Mouse (Mus musculus) hindbrain, embryonic 13.5 days (tissue): Measurements from ENCODE around the gene Cxcl10. TPM values are rescaled to one million over a fixed set of nuclear protein-coding genes. Genes with fewer than 3 reads are reported as not detected.

Experiments used
- ATAC-seq: fragments of 200-750 bp; cut with Nextera tagmentation; 2 replicates; pipeline ENCODE4 v1.8.0; 2017; ENCODE audit warnings: moderate TSS enrichment; ENCODE audit not compliant: low FRiP score
- H3K27ac ChIP-seq: fragments of 300-500 bp; sonication (generic); 2 replicates; pipeline ENCODE4 v1.5.1; 2015; ENCODE audit warnings: inconsistent platforms, mild to moderate bottlenecking, moderate library complexity
- H3K27me3 ChIP-seq: fragments of 300-500 bp; sonication (generic); 2 replicates; pipeline ENCODE4 v1.6.1; 2015; ENCODE audit warnings: mild to moderate bottlenecking, inconsistent platforms
- H3K36me3 ChIP-seq: fragments of 300-500 bp; sonication (generic); 2 replicates; pipeline ENCODE4 v1.6.1; 2015; ENCODE audit warnings: mild to moderate bottlenecking, inconsistent platforms
- H3K4me1 ChIP-seq: fragments of 300-500 bp; sonication (generic); replicated peaks from 2 replicates; pipeline ENCODE4 v1.6.1; 2015; ENCODE audit warnings: inconsistent platforms
- H3K4me2 ChIP-seq: fragments of 300-500 bp; sonication (generic); 2 replicates; pipeline ENCODE4 v1.6.1; 2015; ENCODE audit warnings: inconsistent platforms, mild to moderate bottlenecking, moderate library complexity
- H3K4me3 ChIP-seq: fragments of 300-500 bp; sonication (generic); 2 replicates; pipeline ENCODE4 v1.5.1; 2015; ENCODE audit warnings: mild to moderate bottlenecking, inconsistent platforms
- H3K9ac ChIP-seq: fragments of 300-500 bp; sonication (generic); 2 replicates; pipeline ENCODE4 v1.6.1; 2015; ENCODE audit warnings: mild to moderate bottlenecking, inconsistent platforms
- H3K9me3 ChIP-seq: fragments of 300-500 bp; sonication (generic); 2 replicates; pipeline ENCODE4 v1.6.1; 2016; ENCODE audit warnings: inconsistent platforms
- WGBS: fragments of 180-500 bp; shearing (Covaris S2); methylation state at CpG from one replicate; pipeline ENCODE4 v1.1.7; 2015; 5-methylcytosine and 5-hydroxymethylcytosine counted together
- polyA plus RNA-seq: library from polyadenylated mRNA; unstranded; fragments of >200 nt; fragmentation: Nextera tagmentation; extraction: Ambion mirVana; gene quantifications from 2 replicates; pipeline ENCODE4 v1.2.1, GENCODE M21; 2015

Gene Cxcl10
- polyA plus RNA-seq: 0.21 and 0.30 TPM in 2 replicates

DNA sequence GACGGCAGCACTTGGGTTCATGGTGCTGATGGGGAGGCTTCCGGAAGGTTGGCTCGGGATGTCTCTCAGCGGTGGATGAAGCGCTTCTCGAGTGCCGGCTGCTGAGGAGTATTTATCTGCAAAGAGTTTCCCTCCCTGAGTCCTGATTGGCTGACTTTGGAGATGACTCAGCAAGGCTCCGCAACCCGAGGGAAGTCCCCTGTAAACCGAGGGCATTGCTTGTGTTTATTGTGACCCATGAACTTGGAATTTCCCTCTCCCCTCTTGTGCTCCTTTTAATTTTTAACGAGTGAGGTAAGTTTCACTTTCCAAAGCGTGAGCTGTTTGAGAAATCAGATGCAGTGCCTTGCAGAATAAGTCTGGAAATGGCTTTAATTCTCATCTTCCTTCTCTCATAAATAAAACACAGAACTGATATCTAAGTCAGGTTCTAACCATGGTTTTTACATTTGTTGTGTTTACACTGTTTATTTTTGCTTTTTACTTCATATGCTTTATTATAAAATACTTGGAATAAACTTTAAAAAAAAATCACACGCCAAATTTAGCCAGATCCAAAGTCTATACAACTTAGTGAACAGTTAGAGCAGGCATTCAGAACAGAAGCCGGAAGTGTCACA is at the start of gene Cxcl10:
TSS of gene Cxcl10 (minus strand) at position 96 of the 620 bp plus-strand sequence.
- no peaks in the 10 kb centered on the region for H3K9me3 ChIP-seq
- peaks cover 5% of the 10 kb centered on the region for H3K4me1 ChIP-seq
- 0 out of 2 replicates have a peak, but pooled peaks have one; percentile 49 for ATAC-seq
- peak within 1 kb of the TSS; percentile 35; the same call in 1 of the 2 replicates for H3K9ac ChIP-seq
- H3K4me2 ChIP-seq: peak within 1 kb of the TSS; percentile 45
- H3K27ac ChIP-seq: no peak within 1 kb of the TSS
- 21% methylated on average over 14 of the region's 14 CpGs for WGBS
- H3K27me3 ChIP-seq: peaks cover 12% of the 10 kb centered on the region
- H3K36me3 ChIP-seq: no peaks in the 10 kb centered on the region
- peak within 1 kb of the TSS; percentile 19 for H3K4me3 ChIP-seq

DNA sequence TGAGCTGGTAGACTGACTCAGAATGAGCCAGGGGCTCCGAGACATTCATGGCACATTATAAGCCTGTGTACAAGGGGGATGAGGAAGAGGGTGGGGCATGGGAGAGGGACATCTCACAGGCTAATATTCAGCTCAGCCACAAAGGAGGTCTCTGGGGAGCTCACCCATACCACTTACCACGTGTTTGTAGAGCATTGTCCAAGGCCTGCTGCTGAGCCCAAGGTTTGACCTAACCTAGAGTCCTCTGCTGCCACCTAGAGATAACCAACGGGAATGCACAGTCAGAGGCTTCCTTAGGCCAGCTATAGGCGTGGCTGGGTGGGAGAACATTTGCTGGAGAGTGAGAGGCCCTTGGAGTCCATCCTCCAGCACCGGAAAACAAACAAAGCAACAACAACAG is 49.5 kb upstream of the Cxcl10 start:
- peak; percentile 83 for ATAC-seq
- Histone ChIP-seq H3K4me3 (no peak overlapping the region), H3K4me1 (0 out of 2 replicates have a peak, but pooled peaks cover under 1% of the 10 kb centered on the region), H3K27me3 (peaks cover 10% of the 10 kb centered on the region), H3K9me3 (no peaks in the 10 kb centered on the region), H3K9ac (no peak overlapping the region), H3K36me3 (no peaks in the 10 kb centered on the region), H3K4me2 (no peak overlapping the region), H3K27ac (no peak overlapping the region)
- 23% methylated on average over 5 of the region's 5 CpGs for WGBS

DNA sequence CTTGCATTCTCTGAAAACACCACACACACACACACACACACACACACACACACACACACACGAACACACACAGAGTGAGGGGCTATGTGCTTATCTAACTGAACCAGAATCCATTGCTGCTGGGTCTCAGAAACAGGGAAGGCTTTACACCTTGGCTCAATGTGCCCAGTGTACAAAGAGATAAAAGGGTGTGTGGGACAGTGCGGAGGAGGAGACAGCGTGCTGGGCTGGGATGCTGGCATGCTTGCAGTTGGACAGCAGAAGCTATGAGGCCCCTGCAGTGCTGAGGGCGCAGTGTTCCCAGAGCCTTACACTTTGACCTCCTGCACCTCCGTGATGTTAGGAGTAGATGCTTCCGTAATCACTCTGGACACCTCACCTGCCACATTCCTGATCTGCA is 47.8 kb upstream of the Cxcl10 start:
- Histone ChIP-seq H3K4me3 (no peak overlapping the region), H3K36me3 (no peaks in the 10 kb centered on the region), H3K27me3 (peaks cover 27% of the 10 kb centered on the region), H3K27ac (no peak overlapping the region), H3K9ac (no peak overlapping the region), H3K9me3 (no peaks in the 10 kb centered on the region), H3K4me2 (no peak overlapping the region), H3K4me1 (0 out of 2 replicates have a peak, but pooled peaks cover 6% of the 10 kb centered on the region)
- ATAC-seq: no peak
- 92% methylated on average over 6 of the region's 6 CpGs for WGBS

DNA sequence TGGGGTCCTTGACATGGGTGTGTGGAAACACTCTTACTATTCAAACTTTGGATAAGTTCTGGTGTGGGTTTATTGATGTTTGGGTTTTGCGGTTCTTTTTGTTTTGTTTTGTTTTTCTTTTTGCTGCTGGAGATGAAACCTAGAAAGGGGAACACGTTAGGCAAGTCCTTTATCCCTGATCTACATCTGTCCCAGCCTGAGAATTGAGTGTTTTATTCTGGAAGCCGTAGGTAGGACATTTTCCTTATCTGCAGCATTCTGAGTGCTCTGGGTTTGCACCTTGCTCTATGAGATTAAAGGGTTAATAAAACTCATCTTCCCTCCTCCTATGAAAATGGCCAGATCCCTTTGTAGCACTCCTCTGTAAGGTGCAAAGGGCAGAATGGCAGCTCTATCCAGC is 47.1 kb upstream of the Cxcl10 start:
- Histone ChIP-seq H3K9ac (no peak overlapping the region), H3K27me3 (peaks cover 34% of the 10 kb centered on the region), H3K4me1 (0 out of 2 replicates have a peak, but pooled peaks cover 6% of the 10 kb centered on the region), H3K27ac (no peak overlapping the region), H3K4me2 (no peak overlapping the region), H3K4me3 (no peak overlapping the region), H3K9me3 (no peaks in the 10 kb centered on the region), H3K36me3 (no peaks in the 10 kb centered on the region)
- 86% methylated on average over 3 of the region's 3 CpGs for WGBS
- ATAC-seq: no peak

GRCm38 (mm10) chr5:92393863-92394262 is 45.2 kb upstream of the Cxcl10 start:
- no peak overlapping the region for H3K4me2 ChIP-seq
- H3K36me3 ChIP-seq: no peaks in the 10 kb centered on the region
- H3K27ac ChIP-seq: no peak overlapping the region
- WGBS: 67% methylated on average over 10 of the region's 10 CpGs
- no peaks in the 10 kb centered on the region for H3K9me3 ChIP-seq
- H3K4me3 ChIP-seq: no peak overlapping the region
- H3K4me1 ChIP-seq: 0 out of 2 replicates have a peak, but pooled peaks cover 6% of the 10 kb centered on the region
- no peak overlapping the region for H3K9ac ChIP-seq
- peaks cover 39% of the 10 kb centered on the region for H3K27me3 ChIP-seq
- ATAC-seq: no peak

DNA sequence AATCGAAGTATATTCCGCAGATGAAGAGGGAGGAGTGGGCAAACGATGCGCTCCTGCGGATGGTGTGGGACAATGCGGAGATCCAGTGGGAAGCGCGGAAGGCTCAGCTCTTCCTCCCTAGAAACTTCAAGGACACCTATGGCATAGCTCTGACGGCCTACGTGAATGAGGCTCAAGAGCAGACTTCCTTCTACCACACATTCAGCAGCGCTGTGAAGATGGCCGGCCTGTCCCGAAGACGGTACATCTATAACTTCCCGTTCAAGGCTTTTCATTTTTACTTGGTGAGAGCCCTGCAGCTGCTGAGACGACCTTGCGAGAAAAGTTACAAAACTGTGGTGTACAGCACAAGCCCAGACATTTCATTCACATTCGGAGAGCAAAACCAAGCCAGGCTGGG is 43.9 kb upstream of the Cxcl10 start:
- ATAC-seq: no peak

GRCm38 (mm10) chr5:92390615-92391014 is 41.9 kb upstream of the Cxcl10 start:
- no peaks in the 10 kb centered on the region for H3K36me3 ChIP-seq
- H3K27ac ChIP-seq: no peak overlapping the region
- no peak for ATAC-seq
- no peaks in the 10 kb centered on the region for H3K9me3 ChIP-seq
- no peak overlapping the region for H3K4me2 ChIP-seq
- 0 out of 2 replicates have a peak, but pooled peaks cover 6% of the 10 kb centered on the region for H3K4me1 ChIP-seq
- H3K4me3 ChIP-seq: no peak overlapping the region
- peaks cover 39% of the 10 kb centered on the region for H3K27me3 ChIP-seq
- 84% methylated on average over 8 of the region's 8 CpGs for WGBS
- H3K9ac ChIP-seq: no peak overlapping the region

More for the DNA sequence above, 43.9 kb upstream of the Cxcl10 start:
- Histone ChIP-seq H3K9me3 (no peaks in the 10 kb centered on the region), H3K9ac (0 out of 2 replicates have a peak overlapping the region, but pooled peaks have one; percentile 19), H3K4me2 (peak overlapping the region; percentile 42), H3K27me3 (peaks cover 39% of the 10 kb centered on the region), H3K4me3 (peak overlapping the region; percentile 19), H3K4me1 (0 out of 2 replicates have a peak, but pooled peaks cover 6% of the 10 kb centered on the region), H3K36me3 (no peaks in the 10 kb centered on the region), H3K27ac (no peak overlapping the region)
- WGBS: 48% methylated on average over 18 of the region's 18 CpGs

DNA sequence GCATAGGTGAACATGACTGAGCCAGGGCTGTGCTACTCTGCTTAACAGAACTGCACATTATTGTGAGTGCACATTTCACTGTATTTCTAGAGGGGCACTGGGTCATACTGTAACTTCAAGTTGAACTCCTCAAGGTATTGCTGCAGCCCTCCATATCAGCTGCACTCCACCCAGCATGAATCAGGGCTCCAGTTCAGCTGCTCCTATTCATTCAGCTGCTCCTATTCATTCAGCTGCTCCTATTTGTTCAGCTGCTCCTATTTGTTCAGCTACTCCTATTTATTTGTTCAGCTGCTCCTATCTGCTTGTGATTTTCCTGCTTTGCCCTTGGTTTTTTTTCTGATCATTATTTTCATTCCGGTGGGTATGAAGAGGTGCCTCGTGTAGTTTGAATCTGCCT is 41.3 kb upstream of the Cxcl10 start:
- Histone ChIP-seq H3K9me3 (no peaks in the 10 kb centered on the region), H3K4me2 (no peak overlapping the region), H3K27ac (no peak overlapping the region), H3K9ac (no peak overlapping the region), H3K36me3 (no peaks in the 10 kb centered on the region), H3K27me3 (peaks cover 39% of the 10 kb centered on the region), H3K4me1 (0 out of 2 replicates have a peak, but pooled peaks cover 6% of the 10 kb centered on the region), H3K4me3 (no peak overlapping the region)
- no peak for ATAC-seq
- WGBS: 60% methylated on average over 2 of the region's 2 CpGs

DNA sequence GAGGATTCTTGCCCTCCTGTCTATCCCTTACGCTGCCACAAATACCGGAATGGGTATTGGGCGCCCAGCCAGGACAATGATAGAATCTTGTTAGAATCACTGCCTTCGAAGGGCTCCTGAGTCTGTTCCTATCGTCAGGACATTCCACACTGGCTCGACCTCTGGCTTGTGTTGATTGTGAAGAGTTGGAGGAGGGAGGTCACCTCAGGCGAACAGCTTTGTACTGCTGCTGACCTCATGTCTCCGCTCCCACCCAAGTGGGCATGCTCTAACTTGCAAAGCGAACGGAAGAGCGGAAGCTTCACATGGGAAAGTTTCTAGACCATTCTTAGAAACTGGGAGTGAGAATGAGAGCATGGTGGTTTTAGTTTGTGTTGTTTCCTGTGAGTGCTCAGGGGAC is 38.7 kb upstream of the Cxcl10 start:
- peaks cover 22% of the 10 kb centered on the region for H3K27me3 ChIP-seq
- no peaks in the 10 kb centered on the region for H3K9me3 ChIP-seq
- 69% methylated on average over 11 of the region's 11 CpGs for WGBS
- no peak overlapping the region for H3K4me3 ChIP-seq
- H3K27ac ChIP-seq: no peak overlapping the region
- no peak overlapping the region for H3K9ac ChIP-seq
- H3K4me2 ChIP-seq: no peak overlapping the region
- H3K36me3 ChIP-seq: no peaks in the 10 kb centered on the region
- H3K4me1 ChIP-seq: peaks cover 8% of the 10 kb centered on the region; the same call in 1 of the 2 replicates
- ATAC-seq: no peak

DNA sequence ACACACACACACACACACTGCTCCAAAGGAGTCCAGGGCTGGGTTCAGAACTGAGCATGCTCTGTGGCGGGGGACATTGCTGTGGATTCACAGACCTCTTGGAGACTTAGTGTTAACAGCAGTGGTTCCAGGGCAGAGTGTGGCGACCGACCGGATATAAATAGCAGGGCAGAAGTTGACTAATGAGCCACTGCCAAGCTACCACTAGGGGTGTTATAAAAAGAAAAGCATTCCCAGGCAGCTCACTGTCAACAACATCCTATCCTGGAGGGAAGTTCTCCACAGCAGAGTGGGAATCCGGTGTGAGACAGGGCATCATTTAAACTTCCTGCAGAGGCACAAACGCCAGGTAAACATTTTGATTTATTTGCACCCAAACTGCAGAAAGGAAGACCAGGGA is 38.0 kb upstream of the Cxcl10 start:
- Histone ChIP-seq H3K9ac (no peak overlapping the region), H3K4me3 (no peak overlapping the region), H3K27ac (no peak overlapping the region), H3K36me3 (no peaks in the 10 kb centered on the region), H3K4me2 (no peak overlapping the region), H3K4me1 (peaks cover 7% of the 10 kb centered on the region; the same call in 1 of the 2 replicates), H3K27me3 (peaks cover 14% of the 10 kb centered on the region), H3K9me3 (no peaks in the 10 kb centered on the region)
- 48% methylated on average over 6 of the region's 6 CpGs for WGBS
- ATAC-seq: no peak

DNA sequence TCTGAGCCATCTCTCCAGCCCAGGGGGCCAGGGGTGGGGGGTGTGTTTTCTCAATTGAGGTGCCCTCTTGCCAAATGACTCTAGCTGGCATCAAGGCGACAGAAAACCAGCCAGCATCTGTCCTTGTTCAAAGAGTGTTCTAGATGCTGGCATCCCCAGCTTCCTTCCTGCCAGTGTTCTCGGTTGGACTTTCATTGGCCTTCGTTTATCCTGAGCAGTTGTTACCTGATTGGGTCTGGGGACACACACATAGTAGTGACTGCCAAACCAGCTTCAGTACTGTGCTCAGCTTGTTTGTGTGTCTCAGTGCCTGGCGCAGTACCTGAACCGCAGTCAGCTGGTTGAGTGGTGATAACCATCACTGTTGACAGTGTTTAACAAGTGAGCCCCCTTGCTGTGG is 37.4 kb upstream of the Cxcl10 start:
- H3K36me3 ChIP-seq: no peaks in the 10 kb centered on the region
- H3K9ac ChIP-seq: no peak overlapping the region
- WGBS: 93% methylated on average over 5 of the region's 5 CpGs
- peaks cover 7% of the 10 kb centered on the region; the same call in 1 of the 2 replicates for H3K4me1 ChIP-seq
- H3K9me3 ChIP-seq: no peaks in the 10 kb centered on the region
- peaks cover 8% of the 10 kb centered on the region; the same call in 1 of the 2 replicates for H3K27me3 ChIP-seq
- ATAC-seq: no peak
- no peak overlapping the region for H3K4me3 ChIP-seq
- no peak overlapping the region for H3K4me2 ChIP-seq
- H3K27ac ChIP-seq: no peak overlapping the region

DNA sequence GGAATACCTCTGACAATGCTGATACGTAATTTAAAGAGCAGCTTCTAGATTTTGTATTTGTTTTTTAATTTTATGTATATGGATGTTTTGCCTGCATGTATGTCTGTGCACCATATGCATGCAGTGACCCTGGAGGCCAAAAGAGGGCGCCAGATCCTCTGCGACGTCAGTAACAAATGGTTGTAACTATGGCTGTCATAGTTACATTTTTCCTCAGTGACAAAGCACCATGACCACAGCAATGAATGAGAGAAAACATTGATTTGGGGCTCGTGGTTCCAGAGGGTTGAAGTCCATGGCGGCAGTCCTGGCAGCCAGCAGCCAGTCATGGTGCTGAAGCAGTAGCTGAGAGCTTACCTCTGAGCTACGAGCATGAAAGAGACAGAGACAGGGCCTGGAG is 36.2 kb upstream of the Cxcl10 start:
- ATAC-seq: no peak
- H3K9me3 ChIP-seq: no peaks in the 10 kb centered on the region
- no peaks in the 10 kb centered on the region for H3K27me3 ChIP-seq
- H3K4me1 ChIP-seq: peaks cover 7% of the 10 kb centered on the region; the same call in 1 of the 2 replicates
- no peak overlapping the region for H3K27ac ChIP-seq
- WGBS: 48% methylated on average over 7 of the region's 7 CpGs
- no peaks in the 10 kb centered on the region for H3K36me3 ChIP-seq
- H3K4me2 ChIP-seq: no peak overlapping the region
- H3K9ac ChIP-seq: no peak overlapping the region
- H3K4me3 ChIP-seq: no peak overlapping the region

- Histone ChIP-seq H3K27ac (no peak overlapping the region), H3K36me3 (no peaks in the 10 kb centered on the region), H3K4me1 (peaks cover 7% of the 10 kb centered on the region; the same call in 1 of the 2 replicates), H3K9me3 (no peaks in the 10 kb centered on the region), H3K9ac (no peak overlapping the region), H3K4me2 (no peak overlapping the region), H3K27me3 (no peaks in the 10 kb centered on the region), H3K4me3 (no peak overlapping the region)
- no peak; the same call in 1 of the 2 replicates for ATAC-seq
- 37% methylated on average over 7 of the region's 7 CpGs for WGBS
Measured at GRCm38 (mm10) chr5:92383747-92384146, 35.1 kb upstream of the Cxcl10 start.
